In the genomic region with DNA sequence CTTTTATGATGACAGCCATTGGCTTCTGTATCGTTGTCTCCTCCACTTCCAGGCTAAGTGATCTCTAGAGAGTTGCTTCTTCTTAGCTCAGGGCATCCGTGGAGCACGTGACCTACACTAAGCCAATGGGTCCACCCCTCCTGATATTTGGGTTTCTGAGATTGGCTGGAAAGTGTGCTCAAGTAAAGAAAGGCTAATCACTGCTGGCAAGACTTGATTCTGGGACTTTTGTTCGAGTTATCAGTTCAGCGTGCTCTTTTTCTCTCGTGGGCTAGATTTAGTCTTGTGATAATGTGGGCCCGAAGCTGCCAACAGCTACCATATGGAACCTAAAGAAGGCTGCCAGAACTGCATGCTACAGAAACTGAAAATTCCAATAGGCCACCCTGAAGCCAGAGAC, we compare ENCODE assay signal across 12 mouse cellular contexts. TPM values are rescaled to one million over a fixed set of nuclear protein-coding genes. Genes with fewer than 3 reads are reported as not detected.
A peak's percentile ranks its signal among the peaks of the same experiment; 100 is the strongest.
DNase-seq lines count a peak whose midpoint lies in the region; TF ChIP-seq lines count a peak whose summit lies in the region.
"Had no signal": no experiment of that assay in that cellular context is flagged by ENCODE, and none has a peak within 500 bp of the region (broad histone marks: within the 10 kb centered on the region; RNA-seq: fewer than 3 reads in every experiment).

No protein-coding gene starts in this region.

- no peaks in the 10 kb centered on the region for H3K36me3 ChIP-seq in kidney, adult 2 months (ENCODE audit: control insufficient read depth, insufficient read depth, low read length)
- H3K36me3 ChIP-seq: limb, embryonic 15.5 days had no signal

- DNase-seq in layer of hippocampus, adult 11-12 months (ENCODE audit: low spot score), result peak; percentile 32
- DNase-seq in layer of hippocampus, postnatal 10 days (ENCODE audit: low spot score in 2 of 2), result no peak
- peak; percentile 37 for DNase-seq in ZHBTc4 (ENCODE audit: low read depth, low spot score)
- peak; percentile 47 to 51 for DNase-seq in cerebellum, postnatal 25 days
- peak; percentile 20 to 47 for DNase-seq in left cerebral cortex, postnatal 36 days (ENCODE audit: low spot score in 2 of 2)
- DNase-seq in kidney, adult 2 months, result no peak
- no peak for DNase-seq in c-Kit-positive CD71-positive TER-119-positive erythroid progenitor cells, embryonic 14.5 days (ENCODE audit: low spot score)
- DNase-seq in yolk sac, embryonic 10.5 days (ENCODE audit: low spot score), result no peak
- DNase-seq: kidney, postnatal 14 days had no signal

- no peak overlapping the region for H3K27ac ChIP-seq in kidney, adult 2 months (ENCODE audit: insufficient read depth, low read depth, low read length)
- H3K27ac ChIP-seq: forebrain, embryonic 10.5 days; limb, embryonic 15.5 days had no signal

- intact Hi-C loops in left cerebral cortex, postnatal 36 days (cut with DNase I), result loop anchor here (2.0 to 10.0 kb wide), 3 partner anchors 181 to 777 kb away; partner anchors contain the start of genes D10Wsu102e and Nfyb

- 89% methylated on average over 7 of the region's 7 CpGs for WGBS in kidney, adult 2 months

- no peak for TF ChIP-seq CTCF in kidney, adult 2 months (conservative IDR thresholded peaks at IDR 0.05; ENCODE audit: insufficient read depth, insufficient read length, low read depth, low read length)

- H3K4me1 ChIP-seq in kidney, adult 2 months (ENCODE audit: control insufficient read depth, insufficient read depth, low read length), result peaks cover 3% of the 10 kb centered on the region

- no peaks in the 10 kb centered on the region for H3K27me3 ChIP-seq in kidney, adult 2 months (replicated peaks; ENCODE audit: control insufficient read depth, insufficient read depth, low read length)
- H3K27me3 ChIP-seq: limb, embryonic 15.5 days had no signal

- no peak overlapping the region for H3K4me3 ChIP-seq in kidney, adult 2 months (ENCODE audit: insufficient read depth, low read depth, low read length)
- H3K4me3 ChIP-seq: forebrain, embryonic 10.5 days; limb, embryonic 15.5 days had no signal

- TF ChIP-seq POLR2A in kidney, adult 2 months (IDR thresholded peaks at IDR 0.05; ENCODE audit: low read depth, low read length), result no peak

RNA-seq across cellular contexts. Expression of gene Washc4, which starts 1.3 kb away (rescaled TPM):
- 10 to 100 TPM; 24.5 to 24.8 TPM for total RNA-seq in layer of hippocampus, postnatal 10 days (2021)
- 10 to 100 TPM; 22.3 to 25.2 TPM for total RNA-seq in left cerebral cortex, postnatal 36 days (2021)
- polyA plus RNA-seq in kidney, adult 2 months (2012; rRNA removed), result 2.8 and 4.0 TPM in 2 replicates

RNA-seq across cellular contexts. Expression of gene Aldh1l2, which starts 8.3 kb away (rescaled TPM):
- 1 to 10 TPM; 8.4 to 8.9 TPM for total RNA-seq in layer of hippocampus, postnatal 10 days (2021)
- total RNA-seq in left cerebral cortex, postnatal 36 days (2021), result 1 to 10 TPM; 1.6 to 2.1 TPM
- polyA plus RNA-seq in kidney, adult 2 months (2012; rRNA removed), result 0.87 and 1.1 TPM in 2 replicates
- total RNA-seq: granulocyte monocyte progenitor cell, adult 5-6 weeks had no signal

Comparison
In these comparisons a context has a peak if more than half of its experiments do, and no peak if none do; other contexts are left out.
1. DNase-seq: peak in layer of hippocampus, adult 11-12 months (single experiment), ZHBTc4 (single experiment), cerebellum, postnatal 25 days (2 of 2) and left cerebral cortex, postnatal 36 days (2 of 2); none in layer of hippocampus, postnatal 10 days (0 of 2), kidney, adult 2 months (single experiment), c-Kit-positive CD71-positive TER-119-positive erythroid progenitor cells, embryonic 14.5 days (single experiment) and yolk sac, embryonic 10.5 days (single experiment).